ENCODE assay signal across 31 mouse cellular contexts in the genomic region with DNA sequence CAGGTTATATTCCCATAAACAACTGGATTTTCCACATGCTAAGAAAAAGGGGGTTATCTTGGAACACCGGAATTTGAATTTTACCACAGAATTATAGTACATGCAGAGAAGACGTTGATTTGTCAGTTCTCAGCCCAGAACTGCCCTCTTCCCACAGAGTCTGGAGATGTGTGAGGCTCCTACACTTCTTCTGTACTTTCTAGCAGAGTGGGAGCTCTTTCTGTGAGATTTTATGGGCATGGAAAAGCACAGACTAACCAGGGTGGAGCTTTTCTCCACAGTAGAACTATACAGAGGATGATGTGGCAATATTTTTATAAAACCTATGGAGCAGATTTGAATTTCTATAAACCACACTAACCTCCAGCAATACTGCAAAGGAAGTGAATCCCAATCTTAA.
"Had no signal": no experiment of that assay in that cellular context is flagged by ENCODE, and none has a peak within 500 bp of the region (broad histone marks: within the 10 kb centered on the region; RNA-seq: fewer than 3 reads in every experiment).

No protein-coding gene starts in this region.

- H3K9me3 ChIP-seq: embryonic facial prominence, embryonic 10.5 days; embryonic facial prominence, embryonic 12.5 days; embryonic facial prominence, embryonic 13.5 days; embryonic facial prominence, embryonic 15.5 days; forebrain, embryonic 10.5 days; forebrain, embryonic 12.5 days; forebrain, embryonic 13.5 days; forebrain, embryonic 15.5 days; heart, embryonic 10.5 days; heart, embryonic 12.5 days had no signal

- DNase-seq: cerebellum, adult 8-10 months; cerebellum, adult 9-10 months; cerebellum, adult 9-11 months; cerebellum, postnatal 10 days; cerebellum, postnatal 14 days; cerebellum, postnatal 25 days; cerebellum, postnatal 36 days; embryo, embryonic 11 days; forebrain, postnatal 0 days; gastrocnemius, adult 2 months; gastrocnemius, postnatal 10 days; gastrocnemius, postnatal 14 days; gastrocnemius, postnatal 25 days; gastrocnemius, postnatal 36 days; heart, adult 11 months; heart, adult 18-20 months; heart, adult 2 months had no signal

- H3K9ac ChIP-seq: embryonic facial prominence, embryonic 12.5 days; embryonic facial prominence, embryonic 13.5 days; embryonic facial prominence, embryonic 15.5 days; forebrain, embryonic 12.5 days; forebrain, embryonic 13.5 days; forebrain, embryonic 15.5 days; forebrain, postnatal 0 days; heart, embryonic 12.5 days had no signal

- H3K27ac ChIP-seq: embryonic facial prominence, embryonic 10.5 days; embryonic facial prominence, embryonic 12.5 days; embryonic facial prominence, embryonic 13.5 days; embryonic facial prominence, embryonic 15.5 days; forebrain, embryonic 10.5 days; forebrain, embryonic 12.5 days; forebrain, embryonic 13.5 days; forebrain, embryonic 15.5 days; gastrocnemius, adult 2 months; heart, adult 2 months; heart, embryonic 10.5 days had no signal

- H3K4me2 ChIP-seq: embryonic facial prominence, embryonic 12.5 days; embryonic facial prominence, embryonic 13.5 days; embryonic facial prominence, embryonic 15.5 days; forebrain, embryonic 12.5 days; forebrain, embryonic 13.5 days; forebrain, embryonic 15.5 days; heart, embryonic 11.5 days; heart, embryonic 12.5 days had no signal

- H3K36me3 ChIP-seq: embryonic facial prominence, embryonic 10.5 days; embryonic facial prominence, embryonic 12.5 days; embryonic facial prominence, embryonic 13.5 days; embryonic facial prominence, embryonic 15.5 days; forebrain, embryonic 10.5 days; forebrain, embryonic 12.5 days; forebrain, embryonic 15.5 days; heart, embryonic 10.5 days; heart, embryonic 12.5 days had no signal

- H3K4me3 ChIP-seq: embryonic facial prominence, embryonic 10.5 days; embryonic facial prominence, embryonic 12.5 days; embryonic facial prominence, embryonic 13.5 days; embryonic facial prominence, embryonic 15.5 days; erythroblast, embryonic 14.5 days; forebrain, embryonic 10.5 days; forebrain, embryonic 12.5 days; forebrain, embryonic 13.5 days; forebrain, embryonic 15.5 days; gastrocnemius, adult 2 months; heart, adult 2 months; heart, embryonic 10.5 days; heart, embryonic 12.5 days had no signal

- ATAC-seq: forebrain, embryonic 13.5 days; forebrain, embryonic 14.5 days; forebrain, embryonic 15.5 days; forebrain, embryonic 16.5 days; forebrain, postnatal 0 days had no signal

- H3K27me3 ChIP-seq: embryonic facial prominence, embryonic 12.5 days; embryonic facial prominence, embryonic 13.5 days; embryonic facial prominence, embryonic 15.5 days; forebrain, embryonic 12.5 days; forebrain, embryonic 13.5 days; forebrain, embryonic 15.5 days; heart, embryonic 12.5 days had no signal

- H3K4me1 ChIP-seq: embryonic facial prominence, embryonic 10.5 days; embryonic facial prominence, embryonic 12.5 days; embryonic facial prominence, embryonic 13.5 days; embryonic facial prominence, embryonic 15.5 days; forebrain, embryonic 10.5 days; forebrain, embryonic 12.5 days; forebrain, embryonic 13.5 days; forebrain, embryonic 15.5 days; heart, embryonic 10.5 days; heart, embryonic 12.5 days had no signal
